ENCODE assay signal across 9 mouse cellular contexts in the genomic region with DNA sequence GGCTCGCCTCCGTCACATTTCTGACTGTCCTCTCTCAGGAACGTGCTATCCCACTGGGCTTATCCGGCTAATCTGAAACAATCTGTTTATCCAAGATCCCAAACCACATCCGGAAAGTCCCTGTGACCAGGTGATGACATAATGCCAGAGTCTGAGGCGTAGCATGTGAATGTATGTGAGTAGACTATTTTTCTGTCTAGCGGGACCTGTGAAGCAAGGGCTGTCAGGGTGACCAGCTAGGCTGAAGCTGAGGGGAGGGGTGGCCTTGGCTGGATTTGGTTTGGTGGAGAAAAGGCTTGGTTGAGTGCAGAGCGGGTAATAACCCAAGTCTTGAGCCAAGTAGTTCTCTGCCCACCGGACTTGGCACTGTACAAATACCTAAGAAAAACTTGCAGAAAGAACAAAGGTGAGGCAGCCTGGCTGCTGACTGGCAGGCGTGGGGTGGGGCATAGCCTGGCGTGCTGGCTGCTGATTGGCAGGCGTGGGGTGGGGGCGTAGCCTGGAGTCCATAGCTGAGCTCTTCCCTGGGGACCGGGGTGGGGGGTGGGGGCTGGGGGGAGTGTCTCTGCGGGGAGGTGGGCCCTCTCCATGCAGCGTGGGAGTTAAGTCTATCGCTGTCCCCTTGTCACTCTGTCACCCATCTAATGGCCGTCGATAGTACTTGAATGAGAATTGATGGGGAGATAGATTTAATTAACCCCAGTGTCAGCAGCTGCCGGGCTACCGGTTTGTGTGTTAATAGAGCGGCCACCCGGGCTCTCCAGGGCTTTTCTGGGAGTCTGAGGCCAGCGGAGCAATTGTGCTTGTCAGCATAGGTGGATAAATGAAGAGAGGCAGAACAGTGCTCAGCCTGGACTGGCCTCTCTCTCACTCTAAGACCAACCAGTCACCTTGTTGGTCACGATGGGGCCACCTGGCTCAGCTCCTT. TPM values are rescaled to one million over a fixed set of nuclear protein-coding genes. Genes with fewer than 3 reads are reported as not detected.
DNase-seq lines count a peak whose midpoint lies in the region; ATAC-seq and TF ChIP-seq lines count a peak whose summit lies in the region.
"Had no signal": no experiment of that assay in that cellular context is flagged by ENCODE, and none has a peak within 500 bp of the region (broad histone marks: within the 10 kb centered on the region; RNA-seq: fewer than 3 reads in every experiment).

No protein-coding gene starts in this region.

- 30% methylated on average over 23 of the region's 25 CpGs for WGBS in hindbrain, embryonic 11.5 days
- 37% methylated on average over 24 of the region's 25 CpGs for WGBS in liver, postnatal 0 days (ENCODE audit: insufficient replicate concordance)
- WGBS in stomach, postnatal 0 days = 26% methylated on average over 25 of the region's 25 CpGs

- ATAC-seq in hindbrain, embryonic 11.5 days (ENCODE audit: low FRiP score) = peak; percentile 88
- ATAC-seq in liver, postnatal 0 days = peak; percentile 79
- peak; percentile 64; the same call in 1 of the 2 replicates for ATAC-seq in stomach, postnatal 0 days (ENCODE audit: low FRiP score, low TSS enrichment)
- no peak for ATAC-seq in cerebellum, adult (ENCODE audit: insufficient number of reproducible peaks, low FRiP score, low TSS enrichment)
- no peak for ATAC-seq in erythroblast, adult 5-6 weeks (replicated peaks; ENCODE audit: low FRiP score, poor library complexity, severe bottlenecking)

- H3K36me3 ChIP-seq in testis, adult 2 months (ENCODE audit: control insufficient read depth, insufficient read depth, low read length) = no peaks in the 10 kb centered on the region; the same call in 1 of the 2 replicates
- H3K36me3 ChIP-seq in hindbrain, embryonic 11.5 days (ENCODE audit: control insufficient read depth, insufficient read depth, low read length) = no peaks in the 10 kb centered on the region
- no peaks in the 10 kb centered on the region for H3K36me3 ChIP-seq in liver, postnatal 0 days (replicated peaks; ENCODE audit: insufficient read depth, low read length)
- no peaks in the 10 kb centered on the region for H3K36me3 ChIP-seq in stomach, postnatal 0 days (ENCODE audit: control insufficient read depth, insufficient read depth, low read length)
- H3K36me3 ChIP-seq: limb, embryonic 15.5 days had no signal

- H3K4me3 ChIP-seq in testis, adult 2 months (ENCODE audit: control insufficient read depth, low read depth, low read length) = peak overlapping the region; percentile 59
- no peak overlapping the region for H3K4me3 ChIP-seq in hindbrain, embryonic 11.5 days (ENCODE audit: low read depth, low read length)
- H3K4me3 ChIP-seq in liver, postnatal 0 days (ENCODE audit: low read depth, low read length) = no peak overlapping the region
- H3K4me3 ChIP-seq in stomach, postnatal 0 days (ENCODE audit: low read depth, low read length) = no peak overlapping the region
- H3K4me3 ChIP-seq: limb, embryonic 15.5 days had no signal

- H3K4me1 ChIP-seq in testis, adult 2 months (ENCODE audit: control insufficient read depth, insufficient read depth, low read length) = peaks cover 8% of the 10 kb centered on the region
- 0 out of 2 replicates have a peak, but pooled peaks cover 2% of the 10 kb centered on the region for H3K4me1 ChIP-seq in hindbrain, embryonic 11.5 days (replicated peaks; ENCODE audit: control insufficient read depth, insufficient read depth, low read length)
- H3K4me1 ChIP-seq in liver, postnatal 0 days (ENCODE audit: insufficient read depth) = no peaks in the 10 kb centered on the region
- H3K4me1 ChIP-seq in stomach, postnatal 0 days (replicated peaks; ENCODE audit: control insufficient read depth, insufficient read depth) = no peaks in the 10 kb centered on the region

- no peak for TF ChIP-seq CTCF in testis, adult 2 months (IDR thresholded peaks at IDR 0.05; ENCODE audit: control insufficient read depth, insufficient read depth, insufficient replicate concordance, low read depth, low read length)
- TF ChIP-seq CTCF in liver, postnatal 0 days (IDR thresholded peaks at IDR 0.05; ENCODE audit: low read depth) = no peak
- no peak for TF ChIP-seq CTCF in stomach, postnatal 0 days (IDR thresholded peaks at IDR 0.05; ENCODE audit: low read depth)

- TF ChIP-seq EP300 in liver, postnatal 0 days (IDR thresholded peaks at IDR 0.05; ENCODE audit: low read depth) = no peak
- no peak for TF ChIP-seq EP300 in stomach, postnatal 0 days (optimal IDR thresholded peaks at IDR 0.05)

- peak overlapping the region; percentile 21 for H3K4me2 ChIP-seq in hindbrain, embryonic 11.5 days (replicated peaks; ENCODE audit: low read depth, low read length)
- H3K4me2 ChIP-seq in liver, postnatal 0 days (ENCODE audit: low read depth, low read length) = peak overlapping the region; percentile 18; the same call in 1 of the 2 replicates
- H3K4me2 ChIP-seq in stomach, postnatal 0 days (replicated peaks; ENCODE audit: low read depth) = no peak overlapping the region
- H3K4me2 ChIP-seq: limb, embryonic 15.5 days had no signal

- DNase-seq in testis, postnatal 14 days (ENCODE audit: low spot score) = no peak
- DNase-seq in hindbrain, embryonic 11.5 days (ENCODE audit: low spot score) = peak; percentile 75
- DNase-seq in liver, postnatal 0 days = peak; percentile 40
- DNase-seq in stomach, postnatal 0 days (ENCODE audit: low spot score) = peak; percentile 51
- DNase-seq in yolk sac, embryonic 10.5 days (ENCODE audit: low spot score) = no peak

- H3K27me3 ChIP-seq in testis, adult 2 months (ENCODE audit: control insufficient read depth, insufficient read depth, low read length) = no peaks in the 10 kb centered on the region; the same call in 1 of the 2 replicates
- peaks cover 2% of the 10 kb centered on the region; the same call in 1 of the 2 replicates for H3K27me3 ChIP-seq in hindbrain, embryonic 11.5 days (ENCODE audit: control insufficient read depth, insufficient read depth, low read length)
- no peaks in the 10 kb centered on the region for H3K27me3 ChIP-seq in liver, postnatal 0 days (ENCODE audit: insufficient read depth, low read length)
- no peaks in the 10 kb centered on the region for H3K27me3 ChIP-seq in stomach, postnatal 0 days (ENCODE audit: control insufficient read depth, insufficient read depth, low read length)

- no peaks in the 10 kb centered on the region for H3K9me3 ChIP-seq in hindbrain, embryonic 11.5 days (ENCODE audit: control insufficient read depth, low read length)
- H3K9me3 ChIP-seq in liver, postnatal 0 days (ENCODE audit: low read length) = no peaks in the 10 kb centered on the region
- H3K9me3 ChIP-seq in stomach, postnatal 0 days (ENCODE audit: control insufficient read depth, low read length) = no peaks in the 10 kb centered on the region
- H3K9me3 ChIP-seq: limb, embryonic 15.5 days had no signal

- H3K27ac ChIP-seq in testis, adult 2 months (ENCODE audit: control insufficient read depth, insufficient read depth, low read depth, low read length) = no peak overlapping the region
- no peak overlapping the region for H3K27ac ChIP-seq in hindbrain, embryonic 11.5 days (ENCODE audit: low read depth, low read length)
- no peak overlapping the region; the same call in 1 of the 2 replicates for H3K27ac ChIP-seq in liver, postnatal 0 days (ENCODE audit: low read depth)
- H3K27ac ChIP-seq in stomach, postnatal 0 days (replicated peaks) = no peak overlapping the region
- H3K27ac ChIP-seq: limb, embryonic 15.5 days had no signal

- no peak overlapping the region for H3K9ac ChIP-seq in hindbrain, embryonic 11.5 days (ENCODE audit: low read depth, low read length)
- H3K9ac ChIP-seq in liver, postnatal 0 days (replicated peaks) = no peak overlapping the region
- no peak overlapping the region for H3K9ac ChIP-seq in stomach, postnatal 0 days (ENCODE audit: low read length)
- H3K9ac ChIP-seq: limb, embryonic 15.5 days had no signal

- no peak for TF ChIP-seq POLR2A in testis, adult 2 months (IDR thresholded peaks at IDR 0.05; ENCODE audit: control insufficient read depth, low read depth, low read length)

RNA-seq across cellular contexts. Expression of a gene that starts 54.2 kb away (rescaled TPM):
- polyA plus RNA-seq in testis, adult 2 months (2012; rRNA removed) = 0.86 and 1.2 TPM in 2 replicates
- polyA plus RNA-seq in hindbrain, embryonic 11.5 days (2014; fragmentation: Nextera tagmentation; extraction: Ambion mirVana) = 2.3 TPM in 2 replicates
- 0.39 and 0.40 TPM in 2 replicates for polyA plus RNA-seq in liver, postnatal 0 days (2015; fragmentation: Nextera tagmentation; extraction: Ambion mirVana)
- 3.8 and 4.1 TPM in 2 replicates for polyA plus RNA-seq in stomach, postnatal 0 days (2015; fragmentation: Nextera tagmentation; extraction: Ambion mirVana)
- total RNA-seq in erythroblast, adult 5-6 weeks (2015; ENCODE audit: low replicate concordance) = not detected in 2 replicates
- not detected in 2 replicates for total RNA-seq in erythroblast, adult 5-6 weeks (2017; ENCODE audit: low replicate concordance)

Comparison
In these comparisons a context has a peak if more than half of its experiments do, and no peak if none do; other contexts are left out.
1. DNase-seq: peak in hindbrain, embryonic 11.5 days (single experiment), liver, postnatal 0 days (single experiment) and stomach, postnatal 0 days (single experiment); none in testis, postnatal 14 days (single experiment) and yolk sac, embryonic 10.5 days (single experiment).
2. ATAC-seq: peak in hindbrain, embryonic 11.5 days (single experiment), liver, postnatal 0 days (single experiment) and stomach, postnatal 0 days (single experiment); none in cerebellum, adult (single experiment) and erythroblast, adult 5-6 weeks (single experiment).